Mouse (Mus musculus) erythroblast, embryonic 14.5 days (primary cell): ENCODE measurements around the gene Abr. TPM values are rescaled to one million over a fixed set of nuclear protein-coding genes. Genes with fewer than 3 reads are reported as not detected.

Experiments
- H3K27me3 ChIP-seq: 2 replicates; pipeline ENCODE4 v1.6.1; 2012; ENCODE audit warnings: inconsistent platforms; ENCODE audit not compliant: control insufficient read depth
- H3K36me3 ChIP-seq: 2 replicates; pipeline ENCODE4 v1.6.1; 2012; ENCODE audit warnings: mild to moderate bottlenecking, inconsistent platforms; ENCODE audit not compliant: control insufficient read depth
- H3K4me1 ChIP-seq: 2 replicates; pipeline ENCODE4 v1.6.1; 2012; ENCODE audit warnings: inconsistent platforms; ENCODE audit not compliant: control insufficient read depth
- H3K4me3 ChIP-seq: replicated peaks from 2 replicates; pipeline ENCODE3; 2012; ENCODE audit warnings: moderate library complexity, mild to moderate bottlenecking, inconsistent platforms
- H3K9me3 ChIP-seq: 2 replicates; pipeline ENCODE4 v1.6.1; 2012; ENCODE audit warnings: low read length, inconsistent platforms, mixed read lengths; ENCODE audit not compliant: control insufficient read depth
- GATA1 ChIP-seq: IDR thresholded peaks from 2 replicates; pipeline ENCODE4 v1.6.1; 2012; ENCODE audit warnings: low read length, inconsistent platforms, mixed read lengths
- TAL1 ChIP-seq: IDR thresholded peaks from 3 replicates; pipeline ENCODE4 v1.6.1; 2012; ENCODE audit warnings: low read length, inconsistent platforms, mixed read lengths
- polyA plus RNA-seq: library from polyadenylated mRNA; stranded (reverse); fragments of >175 nt; gene quantifications from 2 replicates; pipeline ENCODE4 v1.2.3, GENCODE M21; 2012

Gene Abr
- polyA plus RNA-seq, 1 experiment, result 0.03 TPM

DNA sequence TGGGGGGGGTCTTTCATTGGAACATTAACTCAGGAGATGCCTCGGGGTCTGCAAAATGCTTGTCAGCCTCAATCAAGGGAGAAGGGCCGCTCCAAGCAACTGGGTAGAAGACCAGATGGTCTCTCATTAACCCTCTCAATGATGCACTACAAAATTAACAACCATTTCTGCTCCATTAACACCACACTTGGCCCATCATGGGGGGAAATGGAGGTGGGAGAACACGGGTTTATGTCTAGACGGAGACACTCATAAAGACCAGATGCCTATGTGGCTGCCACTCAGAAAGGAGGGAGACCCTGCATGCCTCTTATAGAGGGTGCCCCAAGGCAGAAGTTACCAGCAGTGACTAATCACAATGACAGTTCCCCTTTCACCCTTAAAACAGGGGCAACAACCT is 64.3 kb downstream of the Abr start:
- no peak overlapping the region for H3K4me3 ChIP-seq
- no peaks in the 10 kb centered on the region for H3K9me3 ChIP-seq
- TF ChIP-seq TAL1 (no peak), GATA1 (no peak)
- no peaks in the 10 kb centered on the region for H3K27me3 ChIP-seq
- no peaks in the 10 kb centered on the region for H3K4me1 ChIP-seq
- H3K36me3 ChIP-seq, result no peaks in the 10 kb centered on the region

DNA sequence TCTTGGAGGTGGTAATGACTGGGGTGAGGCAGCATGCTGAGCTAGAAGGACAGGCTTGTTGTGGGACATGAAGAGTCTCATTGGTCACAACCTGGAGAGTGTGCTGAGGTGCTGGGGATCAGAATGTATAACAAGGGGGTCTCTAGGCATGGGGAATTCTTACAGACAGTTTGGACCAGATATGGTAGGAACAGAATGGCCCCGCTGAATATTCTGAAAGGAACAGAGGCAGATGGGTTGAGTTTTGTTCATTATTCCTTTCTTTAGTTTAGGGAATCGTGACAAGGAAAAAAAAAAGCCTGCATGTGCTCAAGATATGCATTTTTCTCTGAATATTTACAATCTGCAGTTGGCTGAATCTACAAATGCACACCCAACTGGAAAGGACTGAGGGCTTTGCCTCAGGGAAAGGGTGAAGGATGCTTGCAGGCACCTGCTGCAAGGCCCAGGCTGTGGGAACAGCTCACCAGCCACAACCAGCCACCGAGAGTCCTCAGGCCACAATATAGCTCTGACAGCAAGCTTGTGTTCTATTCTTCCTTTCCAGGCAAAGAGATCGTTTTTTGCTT is 73.9 kb downstream of the Abr start:
- TF ChIP-seq TAL1 (no peak), GATA1 (no peak)
- Histone ChIP-seq H3K36me3 (no peaks in the 10 kb centered on the region), H3K4me3 (no peak overlapping the region), H3K27me3 (no peaks in the 10 kb centered on the region), H3K9me3 (no peaks in the 10 kb centered on the region), H3K4me1 (no peaks in the 10 kb centered on the region)

DNA sequence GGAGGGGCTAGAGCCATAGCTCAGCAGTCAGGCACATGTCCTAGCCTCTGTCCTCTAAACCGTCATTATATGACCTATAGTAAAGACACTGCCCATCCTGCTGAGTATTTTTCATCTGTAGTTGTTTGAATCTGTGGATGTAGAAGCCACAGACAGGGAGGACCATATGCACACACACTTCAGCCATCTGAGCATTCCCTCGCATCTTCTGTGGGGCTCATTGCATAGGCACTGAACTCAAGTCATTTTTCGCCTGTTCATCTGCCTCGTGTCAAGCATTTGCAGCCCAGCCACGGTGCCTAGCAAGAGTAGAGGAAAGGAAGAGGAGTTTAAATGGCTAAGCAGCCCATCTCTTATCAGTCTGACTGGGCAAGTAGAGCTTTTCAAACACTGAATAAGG is 74.7 kb downstream of the Abr start:
- Histone ChIP-seq H3K4me1 (no peaks in the 10 kb centered on the region), H3K9me3 (no peaks in the 10 kb centered on the region), H3K27me3 (no peaks in the 10 kb centered on the region), H3K36me3 (no peaks in the 10 kb centered on the region), H3K4me3 (no peak overlapping the region)
- no peak for TF ChIP-seq TAL1
- no peak for TF ChIP-seq GATA1

DNA sequence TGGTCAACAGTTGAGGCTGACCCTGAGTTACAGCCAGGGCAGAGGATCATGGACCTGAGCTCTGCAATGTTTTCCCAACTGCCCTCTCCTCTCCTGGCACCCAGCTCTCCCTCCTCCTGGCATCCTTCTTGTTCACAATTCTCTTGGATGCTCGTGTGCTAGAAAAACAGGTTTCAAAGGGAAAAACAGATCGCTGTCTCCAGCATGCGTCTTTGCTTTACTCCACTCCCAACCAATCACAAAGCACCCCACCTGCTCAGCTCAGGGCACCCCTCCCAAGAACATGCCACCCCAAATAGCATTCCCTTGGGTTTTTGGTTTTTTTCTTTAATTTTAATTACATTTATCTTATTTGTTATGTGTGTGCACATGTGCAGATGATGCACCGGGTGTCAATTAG is 75.7 kb downstream of the Abr start:
- Histone ChIP-seq H3K9me3 (no peaks in the 10 kb centered on the region), H3K36me3 (no peaks in the 10 kb centered on the region), H3K4me3 (no peak overlapping the region), H3K4me1 (no peaks in the 10 kb centered on the region), H3K27me3 (no peaks in the 10 kb centered on the region)
- TF ChIP-seq GATA1, result no peak
- no peak for TF ChIP-seq TAL1

DNA sequence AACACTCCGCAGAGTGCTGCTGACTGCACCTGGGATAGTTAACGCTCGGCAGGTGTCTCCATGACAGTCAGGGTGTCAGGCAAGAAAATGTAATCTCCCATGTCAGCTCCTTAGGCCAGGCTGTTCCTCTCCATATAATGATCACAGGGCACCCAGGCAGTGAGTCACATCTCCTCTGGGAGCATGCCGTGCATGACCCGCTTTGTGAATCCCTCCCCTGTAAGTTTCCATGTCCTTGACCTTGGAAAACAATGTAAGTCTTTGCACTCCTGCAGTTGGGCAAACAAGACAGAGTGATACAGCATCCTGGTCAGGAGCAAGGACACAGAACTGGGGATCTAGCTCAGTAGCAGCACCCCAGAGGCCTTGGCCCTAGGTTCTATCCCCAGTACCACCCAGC is 78.8 kb downstream of the Abr start:
- H3K4me3 ChIP-seq, result no peak overlapping the region
- H3K9me3 ChIP-seq, result no peaks in the 10 kb centered on the region
- TF ChIP-seq TAL1, result no peak
- no peak for TF ChIP-seq GATA1
- H3K36me3 ChIP-seq, result no peaks in the 10 kb centered on the region
- H3K4me1 ChIP-seq, result no peaks in the 10 kb centered on the region
- no peaks in the 10 kb centered on the region for H3K27me3 ChIP-seq

DNA sequence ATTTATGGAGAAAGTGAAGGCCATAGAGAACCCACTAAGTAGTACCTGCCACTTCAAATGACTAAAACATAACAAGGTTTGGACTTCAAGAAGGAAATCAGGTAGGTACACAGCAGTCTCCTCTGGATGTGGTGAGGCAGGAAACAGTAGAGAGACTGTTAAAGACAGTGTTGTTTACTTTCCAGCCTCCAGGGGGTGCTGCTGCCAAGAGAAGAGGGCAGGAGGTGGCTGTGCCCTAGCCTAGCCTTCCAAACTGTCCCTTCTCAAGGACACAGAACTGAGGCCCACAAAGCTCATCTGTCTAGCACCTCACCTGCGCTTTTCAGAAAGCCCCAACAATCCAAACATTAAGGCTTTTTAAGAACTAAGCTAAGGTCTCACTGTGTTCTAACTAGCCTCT is 81.1 kb downstream of the Abr start:
- no peaks in the 10 kb centered on the region for H3K9me3 ChIP-seq
- TF ChIP-seq TAL1, result no peak
- no peak for TF ChIP-seq GATA1
- no peaks in the 10 kb centered on the region for H3K4me1 ChIP-seq
- H3K36me3 ChIP-seq, result no peaks in the 10 kb centered on the region
- no peak overlapping the region for H3K4me3 ChIP-seq
- H3K27me3 ChIP-seq, result no peaks in the 10 kb centered on the region

DNA sequence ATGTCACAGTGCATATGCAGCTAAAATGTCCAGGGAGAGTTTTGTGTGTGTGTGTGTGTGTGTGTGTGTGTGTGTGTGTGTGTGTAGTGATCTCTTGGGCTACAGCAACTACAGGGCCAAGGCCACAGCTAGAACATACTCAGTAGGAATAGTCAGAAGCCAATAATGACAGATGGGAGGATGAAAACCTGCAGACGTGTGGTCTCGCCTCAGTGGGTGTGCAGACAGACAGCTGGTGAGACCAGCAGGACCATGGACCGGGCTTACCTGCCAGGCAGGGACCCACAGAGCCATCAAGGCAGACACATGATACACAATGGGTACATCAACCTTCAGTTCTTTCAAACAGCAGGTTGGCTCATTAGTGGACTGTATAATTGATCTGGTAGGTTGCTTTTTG is 84.7 kb downstream of the Abr start:
- no peaks in the 10 kb centered on the region for H3K9me3 ChIP-seq
- no peaks in the 10 kb centered on the region for H3K4me1 ChIP-seq
- no peak overlapping the region for H3K4me3 ChIP-seq
- no peaks in the 10 kb centered on the region for H3K27me3 ChIP-seq
- no peaks in the 10 kb centered on the region for H3K36me3 ChIP-seq
- no peak for TF ChIP-seq GATA1
- no peak for TF ChIP-seq TAL1

DNA sequence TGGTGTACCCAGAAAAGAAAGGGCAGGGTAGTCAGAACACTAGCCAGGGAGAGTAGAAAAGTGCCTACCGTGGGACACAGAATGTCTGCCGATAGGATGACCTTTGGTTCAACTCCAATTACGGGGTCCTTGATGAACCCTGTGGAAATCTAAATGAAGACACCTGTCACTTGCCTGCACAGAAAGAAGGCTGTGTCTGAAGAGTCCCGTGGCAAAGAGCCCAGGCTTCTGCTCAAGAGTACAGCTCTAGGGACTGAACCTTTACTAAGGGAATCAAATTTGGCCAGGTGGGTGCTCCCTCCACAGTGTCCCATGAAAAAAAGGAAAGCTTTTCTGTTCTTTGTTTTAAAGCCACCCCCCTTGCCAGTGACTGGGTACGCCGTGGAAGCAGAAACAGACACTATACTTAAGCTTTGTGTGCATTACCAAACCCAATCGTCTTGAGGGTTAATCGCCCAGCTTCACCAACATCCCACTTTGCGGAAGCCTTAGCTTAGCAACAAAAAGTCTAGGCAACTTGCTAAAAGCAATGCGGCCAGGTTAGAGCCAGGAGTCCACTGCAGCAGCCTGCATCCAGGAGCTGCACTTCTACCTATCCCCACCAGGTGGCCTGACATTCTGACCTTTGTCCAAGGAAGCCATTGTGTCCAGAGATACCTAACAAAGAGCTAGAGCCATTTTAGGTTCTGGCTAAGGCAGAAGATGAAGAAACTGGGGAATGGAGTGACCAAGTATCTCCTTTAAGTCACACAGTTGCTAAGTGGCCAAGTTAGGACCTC is 85.3 kb downstream of the Abr start:
- TF ChIP-seq GATA1 (no peak), TAL1 (no peak)
- no peaks in the 10 kb centered on the region for H3K27me3 ChIP-seq
- H3K36me3 ChIP-seq, result no peaks in the 10 kb centered on the region
- H3K4me1 ChIP-seq, result no peaks in the 10 kb centered on the region
- no peak overlapping the region for H3K4me3 ChIP-seq
- no peaks in the 10 kb centered on the region for H3K9me3 ChIP-seq

DNA sequence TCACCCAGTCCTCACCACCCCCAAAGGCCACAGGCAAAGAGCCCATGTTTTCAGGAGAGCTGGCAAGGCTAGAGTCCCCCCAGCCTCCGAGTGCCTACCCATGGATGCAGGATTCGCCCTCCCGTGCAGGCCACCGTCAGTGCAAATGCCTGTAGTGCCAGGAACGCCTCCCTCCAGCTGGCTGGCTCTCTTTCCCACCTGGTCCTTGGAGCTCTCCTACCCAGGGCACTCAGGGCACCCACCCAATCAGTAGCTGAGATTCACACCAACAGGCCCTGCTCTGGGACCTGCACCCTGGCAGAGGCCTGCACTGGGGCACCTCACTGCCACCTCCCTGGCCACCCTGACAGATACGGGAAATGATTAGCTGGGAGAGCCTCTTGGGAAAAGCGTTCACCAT is 90.1 kb downstream of the Abr start:
- H3K9me3 ChIP-seq, result no peaks in the 10 kb centered on the region
- no peak overlapping the region for H3K4me3 ChIP-seq
- no peaks in the 10 kb centered on the region for H3K27me3 ChIP-seq
- H3K4me1 ChIP-seq, result no peaks in the 10 kb centered on the region
- H3K36me3 ChIP-seq, result no peaks in the 10 kb centered on the region
- TF ChIP-seq GATA1 (no peak), TAL1 (no peak)
